Mouse (Mus musculus) intestine, embryonic 14.5 days (tissue): ENCODE results near the gene Arhgef2. TPM values are rescaled to one million over a fixed set of nuclear protein-coding genes. Genes with fewer than 3 reads are reported as not detected.
"Not testable (repeated sequence)": the region's sequence is repeated elsewhere in the genome, so short reads cannot be mapped to it uniquely, and the experiment has no call there.

Experiments used
- ATAC-seq: fragments of 200-750 bp; cut with Nextera tagmentation; replicated peaks from 2 replicates; pipeline ENCODE4 v1.8.0; 2017; ENCODE audit warnings: low read depth, moderate number of reproducible peaks, moderate TSS enrichment, moderate library complexity; ENCODE audit not compliant: low FRiP score, low TSS enrichment
- DNase-seq: peaks from one replicate; pipeline ENCODE4 v3.0.0-alpha.2; 2018; ENCODE audit warnings: low spot score
- H3K27ac ChIP-seq: fragments of 300-500 bp; sonication (generic); 2 replicates; pipeline ENCODE4 v1.5.1; 2014; ENCODE audit warnings: low read depth, mild to moderate bottlenecking, control low read depth
- H3K27me3 ChIP-seq: fragments of 300-500 bp; sonication (generic); replicated peaks from 2 replicates; pipeline ENCODE4 v1.6.1; 2014; ENCODE audit warnings: low read length, control low read depth; ENCODE audit not compliant: control insufficient read depth, insufficient read depth
- H3K36me3 ChIP-seq: fragments of 300-500 bp; sonication (generic); 2 replicates; pipeline ENCODE4 v1.6.1; 2014; ENCODE audit warnings: low read length, control low read depth; ENCODE audit not compliant: control insufficient read depth, insufficient read depth
- H3K4me1 ChIP-seq: fragments of 300-500 bp; sonication (generic); replicated peaks from 2 replicates; pipeline ENCODE4 v1.6.1; 2014; ENCODE audit warnings: low read length, control low read depth, mixed read lengths; ENCODE audit not compliant: control insufficient read depth, insufficient read depth
- H3K4me2 ChIP-seq: fragments of 300-500 bp; sonication (generic); 2 replicates; pipeline ENCODE4 v1.6.1; 2014; ENCODE audit warnings: low read length
- H3K4me3 ChIP-seq: fragments of 300-500 bp; sonication (generic); 2 replicates; pipeline ENCODE4 v1.5.1; 2014; ENCODE audit warnings: low read depth, low read length, control low read depth, mixed read lengths
- H3K9ac ChIP-seq: fragments of 300-500 bp; sonication (generic); 2 replicates; pipeline ENCODE4 v1.6.1; 2014; ENCODE audit warnings: mild to moderate bottlenecking, low read length
- H3K9me3 ChIP-seq: fragments of 300-500 bp; sonication (generic); 2 replicates; pipeline ENCODE4 v1.6.1; 2016; ENCODE audit warnings: low read length, control low read depth; ENCODE audit not compliant: control insufficient read depth
- WGBS: fragments of 180-500 bp; shearing (Covaris S2); extraction: QIAGEN DNeasy Blood & Tissue Kit; methylation state at CpG from one replicate; pipeline ENCODE4 v1.1.7; 2014; 5-methylcytosine and 5-hydroxymethylcytosine counted together
- polyA plus RNA-seq: library from polyadenylated mRNA; unstranded; fragments of >200 nt; fragmentation: Nextera tagmentation; extraction: Ambion mirVana; gene quantifications from 2 replicates; pipeline ENCODE4 v1.2.1, GENCODE M21; 2014

The Arhgef2 gene
- polyA plus RNA-seq: 87.0 and 98.4 TPM in 2 replicates

GRCm38 (mm10) chr3:88605666-88606065 is at the start of gene Arhgef2:
TSS of gene Arhgef2 (plus strand) at chr3:88605966.
- not testable (repeated sequence) for H3K9ac ChIP-seq, H3K27ac ChIP-seq, H3K4me3 ChIP-seq, DNase-seq, H3K4me2 ChIP-seq, H3K4me1 ChIP-seq, H3K9me3 ChIP-seq, H3K27me3 ChIP-seq, H3K36me3 ChIP-seq, ATAC-seq
- WGBS: 87% methylated on average over 2 of the region's 2 CpGs

GRCm38 (mm10) chr3:88556616-88557015 is 49.1 kb upstream of the Arhgef2 start:
- H3K4me3 ChIP-seq: no peak overlapping the region
- H3K4me1 ChIP-seq: peaks cover 16% of the 10 kb centered on the region
- no peak for ATAC-seq
- no peak for DNase-seq
- H3K9ac ChIP-seq: no peak overlapping the region
- no peak overlapping the region for H3K4me2 ChIP-seq
- 93% methylated on average over 8 of the region's 8 CpGs for WGBS
- no peaks in the 10 kb centered on the region for H3K9me3 ChIP-seq
- H3K36me3 ChIP-seq: peaks cover 66% of the 10 kb centered on the region
- no peaks in the 10 kb centered on the region for H3K27me3 ChIP-seq
- no peak overlapping the region for H3K27ac ChIP-seq

- H3K27ac ChIP-seq: no peak overlapping the region
- H3K36me3 ChIP-seq: peaks cover 95% of the 10 kb centered on the region
- H3K4me2 ChIP-seq: no peak overlapping the region
- H3K27me3 ChIP-seq: no peaks in the 10 kb centered on the region
- ATAC-seq (no peak), DNase-seq (no peak)
- no peak overlapping the region for H3K9ac ChIP-seq
- H3K4me1 ChIP-seq: peaks cover 6% of the 10 kb centered on the region
- no peaks in the 10 kb centered on the region for H3K9me3 ChIP-seq
- WGBS: 93% methylated on average over 9 of the region's 9 CpGs
- no peak overlapping the region for H3K4me3 ChIP-seq
These were observed 46.2 kb upstream of the Arhgef2 start for GRCm38 (mm10) chr3:88559596-88559995.

- WGBS: 68% methylated on average over 4 of the region's 4 CpGs
- H3K36me3 ChIP-seq: peaks cover 99% of the 10 kb centered on the region
- no peak overlapping the region for H3K4me2 ChIP-seq
- no peak overlapping the region for H3K27ac ChIP-seq
- no peak overlapping the region for H3K4me3 ChIP-seq
- DNase-seq: no peak
- H3K9ac ChIP-seq: no peak overlapping the region
- no peaks in the 10 kb centered on the region for H3K27me3 ChIP-seq
- ATAC-seq: no peak
- no peaks in the 10 kb centered on the region for H3K4me1 ChIP-seq
- no peaks in the 10 kb centered on the region for H3K9me3 ChIP-seq
These were observed 43.8 kb upstream of the Arhgef2 start for GRCm38 (mm10) chr3:88561989-88562388.

GRCm38 (mm10) chr3:88563442-88563841 is 42.3 kb upstream of the Arhgef2 start:
- Histone ChIP-seq H3K9me3 (no peaks in the 10 kb centered on the region), H3K27ac (no peak overlapping the region), H3K27me3 (no peaks in the 10 kb centered on the region), H3K9ac (no peak overlapping the region), H3K4me1 (no peaks in the 10 kb centered on the region), H3K36me3 (peaks cover 99% of the 10 kb centered on the region), H3K4me2 (no peak overlapping the region), H3K4me3 (no peak overlapping the region)
- ATAC-seq (no peak), DNase-seq (no peak)
- WGBS: 68% methylated on average over 4 of the region's 4 CpGs

- Histone ChIP-seq H3K4me3 (no peak overlapping the region), H3K4me1 (no peaks in the 10 kb centered on the region), H3K9ac (no peak overlapping the region), H3K9me3 (no peaks in the 10 kb centered on the region), H3K36me3 (peaks cover 99% of the 10 kb centered on the region), H3K4me2 (no peak overlapping the region), H3K27me3 (no peaks in the 10 kb centered on the region), H3K27ac (no peak overlapping the region)
- DNase-seq (no peak), ATAC-seq (no peak)
- 81% methylated on average over 7 of the region's 7 CpGs for WGBS
These were observed 41.8 kb upstream of the Arhgef2 start for GRCm38 (mm10) chr3:88563966-88564365.

- no peak overlapping the region for H3K27ac ChIP-seq
- no peak for DNase-seq
- WGBS: 85% methylated on average over 3 of the region's 3 CpGs
- no peaks in the 10 kb centered on the region for H3K4me1 ChIP-seq
- H3K9me3 ChIP-seq: no peaks in the 10 kb centered on the region
- peaks cover 88% of the 10 kb centered on the region for H3K36me3 ChIP-seq
- H3K4me2 ChIP-seq: no peak overlapping the region
- H3K27me3 ChIP-seq: no peaks in the 10 kb centered on the region
- H3K9ac ChIP-seq: no peak overlapping the region
- no peak overlapping the region for H3K4me3 ChIP-seq
- no peak for ATAC-seq
These were observed 39.6 kb upstream of the Arhgef2 start for GRCm38 (mm10) chr3:88566116-88566515.

GRCm38 (mm10) chr3:88566536-88567061 is 39.2 kb upstream of the Arhgef2 start:
- Histone ChIP-seq H3K4me1 (no peaks in the 10 kb centered on the region), H3K36me3 (peaks cover 84% of the 10 kb centered on the region), H3K27ac (no peak overlapping the region), H3K9me3 (no peaks in the 10 kb centered on the region), H3K9ac (no peak overlapping the region), H3K4me2 (no peak overlapping the region), H3K4me3 (no peak overlapping the region), H3K27me3 (no peaks in the 10 kb centered on the region)
- 88% methylated on average over 4 of the region's 4 CpGs for WGBS
- no peak for ATAC-seq
- DNase-seq: no peak

- Histone ChIP-seq H3K27ac (no peak overlapping the region), H3K4me3 (no peak overlapping the region), H3K4me1 (no peaks in the 10 kb centered on the region), H3K9ac (no peak overlapping the region), H3K36me3 (peaks cover 72% of the 10 kb centered on the region), H3K9me3 (no peaks in the 10 kb centered on the region), H3K27me3 (no peaks in the 10 kb centered on the region), H3K4me2 (no peak overlapping the region)
- no peak for ATAC-seq
- no peak for DNase-seq
- WGBS: 92% methylated on average over 6 of the region's 6 CpGs
These were observed 37.9 kb upstream of the Arhgef2 start for GRCm38 (mm10) chr3:88567892-88568291.
